Mouse (Mus musculus) liver, adult 2 months (tissue): Measurements from ENCODE around the gene Itga10.

ENCODE experiments used
- CTCF ChIP-seq: fragments of 200-500 bp; IDR thresholded peaks from 2 replicates; pipeline ENCODE4 v1.5.1; 2011; ENCODE audit warnings: low read depth, low read length, control low read depth
- POLR2A ChIP-seq: fragments of 200-500 bp; IDR thresholded peaks from 2 replicates; pipeline ENCODE4 v1.6.1; 2011; ENCODE audit warnings: low read length, control low read depth; ENCODE audit not compliant: insufficient read depth; ENCODE audit errors: extremely low read depth

DNA sequence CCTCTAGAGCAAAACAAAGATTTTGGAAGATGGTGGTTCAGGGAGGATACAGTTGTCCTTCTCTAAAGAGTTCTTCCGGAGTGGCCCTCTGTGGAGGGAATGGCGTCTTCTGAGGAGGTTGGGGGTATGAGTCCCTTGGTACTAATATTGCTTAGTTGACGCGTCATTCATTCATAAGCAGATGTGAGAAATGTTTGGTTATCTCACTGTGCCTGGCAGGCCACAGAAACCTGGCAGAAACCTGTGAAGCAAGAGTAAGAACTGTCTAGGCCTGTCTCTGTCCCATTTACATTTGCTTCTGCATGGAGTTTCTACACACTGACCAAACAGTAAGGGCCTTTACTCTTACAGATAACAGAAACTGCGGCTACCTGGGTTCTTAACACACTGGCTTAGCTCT is 26.1 kb downstream of the Itga10 start:
- no peak for TF ChIP-seq CTCF
- TF ChIP-seq POLR2A: no peak
